Mouse (Mus musculus): ENCODE data around the gene Prx.
"Not testable (repeated sequence)": the region's sequence is repeated elsewhere in the genome, so short reads cannot be mapped to it uniquely, and the experiment has no call there.

The Prx gene

GRCm38 (mm10) chr7:27483860-27484259 is 15.3 kb upstream of the Prx start:
- no peak for DNase-seq (ENCODE audit: low spot score in 2 of 2)

GRCm38 (mm10) chr7:27486102-27486769 is 12.9 kb upstream of the Prx start:
- DNase-seq (ENCODE audit: low spot score in 2 of 2) = peak; percentile 7 to 15

DNA sequence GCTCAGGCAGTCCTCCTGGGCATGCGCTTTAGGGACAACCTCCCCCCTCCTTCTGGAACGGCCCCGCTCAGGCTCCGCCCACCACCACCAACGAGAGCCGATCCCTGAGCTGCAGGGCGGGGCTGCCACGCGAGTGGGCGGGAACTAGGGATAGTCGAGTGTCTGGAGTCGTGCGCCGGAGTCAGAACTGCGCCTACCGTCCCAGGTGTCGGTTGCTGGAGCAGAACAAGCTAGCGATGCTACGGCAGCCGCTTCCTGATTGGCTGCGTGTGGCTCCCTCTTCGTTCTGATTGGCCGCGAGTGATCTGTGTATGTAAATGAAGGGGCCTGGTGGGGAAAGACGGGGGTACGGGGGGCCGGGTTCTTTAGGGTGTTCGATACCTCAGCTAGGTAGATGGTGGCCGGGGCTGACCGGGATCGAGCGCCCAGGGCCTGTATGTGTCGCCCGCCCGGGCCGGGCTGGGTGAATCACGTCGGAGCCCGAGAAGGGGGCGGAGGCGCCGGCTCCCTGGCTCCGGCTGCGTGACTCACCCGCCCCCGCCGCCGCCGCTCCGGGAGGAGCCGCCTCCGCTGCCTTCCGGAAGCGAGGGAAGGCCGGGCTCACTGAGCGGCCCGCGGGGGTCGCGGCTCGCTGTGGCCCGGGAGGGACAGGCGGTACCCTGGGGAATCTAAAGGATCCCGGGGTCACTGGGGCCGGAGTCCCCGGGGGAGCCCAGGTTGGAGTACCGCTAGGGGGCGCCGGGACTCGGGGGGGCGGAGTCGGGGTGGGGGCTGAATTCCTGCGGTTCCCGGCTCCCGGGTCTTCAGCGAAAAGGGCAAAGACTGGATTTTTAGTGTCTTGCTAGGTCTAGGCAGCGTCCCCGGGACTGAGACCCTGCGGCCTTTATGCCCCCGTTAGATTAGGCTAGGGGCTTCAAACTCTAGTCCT is 12.1 kb upstream of the Prx start, which contains the start of gene Sertad1:
Gene Sertad1 (plus strand): TSS at position 141 of the 928 bp plus-strand sequence.
- peak; percentile 99 to 100 for DNase-seq (ENCODE audit: low spot score in 2 of 2)

GRCm38 (mm10) chr7:27487740-27488268 is 11.3 kb upstream of the Prx start:
- DNase-seq (ENCODE audit: low spot score in 2 of 2) = peak; percentile 69 to 75

- DNase-seq (ENCODE audit: low spot score in 2 of 2) = no peak
These were observed 9.8 kb upstream of the Prx start for GRCm38 (mm10) chr7:27489270-27489869.

- DNase-seq (ENCODE audit: low spot score in 2 of 2) = no peak
These were observed 8.9 kb upstream of the Prx start for GRCm38 (mm10) chr7:27490227-27490542.

- DNase-seq (ENCODE audit: low spot score in 2 of 2) = peak; percentile 81 to 86
These were observed 8.4 kb upstream of the Prx start for GRCm38 (mm10) chr7:27490543-27491329.

DNA sequence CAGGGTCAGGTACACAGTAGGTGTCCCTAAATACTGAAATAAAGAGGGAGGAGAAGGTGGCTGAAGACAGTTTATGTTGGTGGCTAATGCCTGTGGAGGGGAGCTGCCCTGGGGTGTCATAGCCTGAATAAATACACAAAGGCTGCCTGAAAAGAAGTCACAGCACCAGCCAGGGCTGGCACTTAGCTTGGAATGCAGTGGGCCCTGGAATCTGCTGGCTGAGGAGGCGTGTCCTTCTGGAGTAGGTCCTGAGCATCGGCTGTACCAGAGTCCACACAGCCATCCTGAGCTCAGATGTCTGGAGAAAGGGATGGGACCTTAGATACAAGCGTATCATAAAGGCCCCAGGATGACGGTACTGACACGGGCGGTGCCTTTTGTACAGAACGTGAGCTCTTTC is 7.3 kb upstream of the Prx start:
- no peak for DNase-seq (ENCODE audit: low spot score in 2 of 2)

GRCm38 (mm10) chr7:27493022-27493421 is 6.1 kb upstream of the Prx start:
- DNase-seq (ENCODE audit: low spot score in 2 of 2) = no peak

DNA sequence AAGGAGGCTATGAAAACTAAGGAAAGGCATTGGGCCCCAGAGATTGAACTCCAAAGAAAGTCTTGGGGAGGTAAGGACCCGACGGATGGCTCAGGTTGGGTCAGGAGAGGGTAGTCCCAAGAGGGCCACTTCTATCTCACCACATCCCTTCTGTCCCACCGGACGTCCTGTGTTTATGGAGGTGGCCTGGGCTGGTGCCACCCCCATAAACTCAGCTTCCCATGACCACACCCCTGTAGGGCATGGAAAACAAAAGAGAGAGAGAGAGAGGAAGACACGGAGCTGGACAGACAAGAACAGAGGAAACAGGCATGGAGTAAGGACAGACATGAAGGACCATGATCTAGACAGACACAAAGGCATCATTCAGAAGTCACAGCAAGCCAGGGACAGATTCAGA is 5.7 kb upstream of the Prx start:
- no peak for DNase-seq (ENCODE audit: low spot score in 2 of 2)

GRCm38 (mm10) chr7:27494659-27495367 is 4.3 kb upstream of the Prx start:
- not testable (repeated sequence) for DNase-seq (ENCODE audit: low spot score in 2 of 2)

DNA sequence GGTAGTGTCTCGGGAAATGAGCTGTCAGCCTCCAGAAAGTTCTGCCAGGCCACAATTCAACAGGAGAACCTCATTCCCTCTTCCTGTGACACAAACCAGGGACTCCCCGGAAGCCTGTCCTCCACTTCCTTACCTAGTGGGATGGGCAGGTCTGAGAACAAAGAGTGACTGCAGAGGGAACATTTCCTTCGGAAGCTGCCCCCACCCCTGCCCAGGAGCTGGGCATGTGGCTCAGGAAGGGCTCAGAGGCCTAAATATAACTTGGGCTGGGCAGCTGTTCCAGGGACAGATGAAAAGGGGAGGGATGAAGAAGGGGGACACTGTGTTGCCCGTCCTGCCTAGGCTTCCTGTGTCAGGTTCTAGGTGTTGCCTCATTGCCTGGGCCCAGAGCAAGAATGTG is 2.5 kb downstream of the Prx start:
- no peak for DNase-seq (ENCODE audit: low spot score in 2 of 2)

- DNase-seq (ENCODE audit: low spot score in 2 of 2) = no peak
These were observed 7.7 kb downstream of the Prx start for GRCm38 (mm10) chr7:27506765-27507370.

- peak; percentile 89 to 91 for DNase-seq (ENCODE audit: low spot score in 2 of 2)
These were observed 8.9 kb downstream of the Prx start for GRCm38 (mm10) chr7:27507711-27508647.

- peak; percentile 57 to 59 for DNase-seq (ENCODE audit: low spot score in 2 of 2)
These were observed 9.5 kb downstream of the Prx start for GRCm38 (mm10) chr7:27508648-27509005.

GRCm38 (mm10) chr7:27510809-27511208 is 11.7 kb downstream of the Prx start:
- no peak for DNase-seq (ENCODE audit: low spot score in 2 of 2)

- DNase-seq (ENCODE audit: low spot score in 2 of 2) = no peak
These were observed 15.8 kb downstream of the Prx start for GRCm38 (mm10) chr7:27514961-27515360.

- no peak for DNase-seq (ENCODE audit: low spot score in 2 of 2)
These were observed 19.2 kb downstream of the Prx start for GRCm38 (mm10) chr7:27518314-27518713.

DNA sequence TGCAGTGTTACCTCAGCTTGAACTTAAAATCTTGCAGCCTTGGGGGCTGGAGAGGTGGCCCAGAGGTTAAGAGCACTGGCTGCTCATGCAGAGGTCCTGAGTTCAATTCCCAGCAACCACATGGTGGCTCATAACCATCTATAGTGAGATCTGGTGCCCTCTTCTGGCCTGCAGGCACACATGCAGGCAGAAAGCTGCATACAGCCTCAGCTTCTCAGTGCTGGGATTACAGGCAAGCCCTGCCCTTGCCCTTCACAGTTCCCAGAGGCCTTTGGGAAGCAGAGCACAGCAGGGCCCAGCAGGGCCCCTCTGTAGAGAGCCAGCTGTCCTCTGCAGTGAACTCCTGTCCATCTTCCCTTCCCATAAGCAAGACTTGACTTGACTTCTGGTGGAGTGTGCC is 21.0 kb downstream of the Prx start:
- no peak for DNase-seq (ENCODE audit: low spot score in 2 of 2)
